Mouse (Mus musculus) CH12.LX (cell line): ENCODE data around the gene Pla2g4a. TPM values are rescaled to one million over a fixed set of nuclear protein-coding genes. Genes with fewer than 3 reads are reported as not detected.

Experiments
- DNase-seq: peaks from one replicate; pipeline ENCODE4 v3.0.0-alpha.2; 2013; ENCODE audit errors: extremely low read depth
- H3K27ac ChIP-seq: 2 replicates; pipeline ENCODE4 v1.5.1; 2012; ENCODE audit warnings: low read depth, mild to moderate bottlenecking, control low read depth, moderate library complexity; ENCODE audit not compliant: insufficient read depth
- H3K27me3 ChIP-seq: replicated peaks from 2 replicates; pipeline ENCODE3; 2012; ENCODE audit warnings: inconsistent platforms
- H3K36me3 ChIP-seq, 2 experiments: replicated peaks in 1 of 2; 2 replicates each; pipeline versions ENCODE3 to v1.6.1; 2012; ENCODE audit warnings: inconsistent platforms in 1 of 2, low read length in 1 of 2, mild to moderate bottlenecking in 1 of 2, mixed read lengths in 1 of 2, moderate library complexity in 1 of 2; ENCODE audit not compliant: control insufficient read depth in 1 of 2, insufficient read depth in 1 of 2
- H3K4me1 ChIP-seq, 2 experiments: 2 replicates each; pipeline ENCODE4 v1.6.1; 2012; ENCODE audit warnings: inconsistent platforms in 1 of 2, moderate library complexity in 1 of 2; ENCODE audit not compliant: insufficient read depth in 2 of 2, control insufficient read depth in 1 of 2
- H3K4me2 ChIP-seq: 2 replicates; pipeline ENCODE4 v1.6.1; 2012; ENCODE audit warnings: low read depth, mild to moderate bottlenecking, control low read depth; ENCODE audit not compliant: poor library complexity, insufficient read depth, severe bottlenecking
- H3K4me3 ChIP-seq, 3 experiments: fragments of 150-350 bp in 1 of 3; sonication (generic) in 1 of 3; replicated peaks in 1 of 3; 2 replicates each; pipeline versions ENCODE3 to v1.5.1; 2011 to 2012; ENCODE audit warnings: low read depth in 2 of 3, low read length in 2 of 3, mild to moderate bottlenecking in 2 of 3, moderate library complexity in 2 of 3, control low read depth in 1 of 3, improper control_type of control experiment in 1 of 3, inconsistent platforms in 1 of 3, mixed read lengths in 1 of 3; ENCODE audit not compliant: poor library complexity in 1 of 3
- H3K79me2 ChIP-seq: replicated peaks from 2 replicates; pipeline ENCODE4 v1.6.1; 2012; ENCODE audit warnings: mild to moderate bottlenecking, moderate library complexity; ENCODE audit not compliant: control insufficient read depth, poor library complexity, insufficient read depth, severe bottlenecking; ENCODE audit errors: extremely low read depth
- H3K9ac ChIP-seq: 2 replicates; pipeline ENCODE4 v1.6.1; 2012; ENCODE audit warnings: low read depth, mild to moderate bottlenecking, control low read depth, moderate library complexity; ENCODE audit not compliant: insufficient read depth
- H3K9me3 ChIP-seq: replicated peaks from 2 replicates; pipeline ENCODE3; 2012; ENCODE audit warnings: low read length, inconsistent platforms, mixed read lengths
- BHLHE40 ChIP-seq: IDR thresholded peaks from 2 replicates; pipeline ENCODE4 v1.6.1; 2011; ENCODE audit warnings: mild to moderate bottlenecking, low read depth, low read length, improper control_type of control experiment
- CHD1 ChIP-seq: IDR thresholded peaks from 2 replicates; pipeline ENCODE4 v1.6.1; 2012; ENCODE audit warnings: low read depth, low read length, improper control_type of control experiment, inconsistent platforms
- CHD2 ChIP-seq: IDR thresholded peaks from 2 replicates; pipeline ENCODE4 v1.6.1; 2011; ENCODE audit warnings: low read length, improper control_type of control experiment
- E2F4 ChIP-seq: IDR thresholded peaks from 2 replicates; pipeline ENCODE4 v1.6.1; 2011; ENCODE audit warnings: low read depth, low read length, improper control_type of control experiment; ENCODE audit not compliant: insufficient replicate concordance
- ETS1 ChIP-seq: conservative IDR thresholded peaks from 2 replicates; pipeline ENCODE4 v1.6.1; 2012; ENCODE audit warnings: low read depth, mild to moderate bottlenecking, inconsistent platforms, low read length, improper control_type of control experiment, moderate library complexity
- HCFC1 ChIP-seq: IDR thresholded peaks from 2 replicates; pipeline ENCODE4 v1.6.1; 2012; ENCODE audit warnings: low read depth, mild to moderate bottlenecking, inconsistent platforms, low read length, improper control_type of control experiment
- JUN ChIP-seq: IDR thresholded peaks from 2 replicates; pipeline ENCODE4 v1.6.1; 2011; ENCODE audit warnings: low read depth, mild to moderate bottlenecking, low read length, improper control_type of control experiment, moderate library complexity; ENCODE audit not compliant: insufficient read depth
- JUND ChIP-seq: conservative IDR thresholded peaks from 2 replicates; pipeline ENCODE4 v1.6.1; 2011; ENCODE audit warnings: low read depth, low read length, improper control_type of control experiment
- KAT2A ChIP-seq: IDR thresholded peaks from 2 replicates; pipeline ENCODE4 v1.6.1; 2012; ENCODE audit warnings: low read length, improper control_type of control experiment, inconsistent platforms; ENCODE audit not compliant: insufficient replicate concordance
- MAFK ChIP-seq: IDR thresholded peaks from 2 replicates; pipeline ENCODE4 v1.6.1; 2011; ENCODE audit warnings: low read length, improper control_type of control experiment; ENCODE audit not compliant: insufficient replicate concordance
- MAX ChIP-seq: IDR thresholded peaks from 2 replicates; pipeline ENCODE4 v1.6.1; 2011; ENCODE audit warnings: low read length, improper control_type of control experiment
- MEF2A ChIP-seq: IDR thresholded peaks from 2 replicates; pipeline ENCODE4 v1.6.1; 2014; ENCODE audit warnings: low read depth, mild to moderate bottlenecking, inconsistent platforms, low read length, improper control_type of control experiment, borderline replicate concordance
- NELFE ChIP-seq: IDR thresholded peaks from 2 replicates; pipeline ENCODE4 v1.6.1; 2011; ENCODE audit warnings: low read depth, low read length, improper control_type of control experiment
- PAX5 ChIP-seq: IDR thresholded peaks from 2 replicates; pipeline ENCODE4 v1.6.1; 2012; ENCODE audit warnings: low read length, inconsistent platforms, mixed read lengths
- POLR2A ChIP-seq: IDR thresholded peaks from 2 replicates; pipeline ENCODE4 v1.6.1; 2011; ENCODE audit warnings: low read depth, mild to moderate bottlenecking, improper control_type of control experiment, low read length
- POLR2AphosphoS2 ChIP-seq: IDR thresholded peaks from 2 replicates; pipeline ENCODE4 v1.6.1; 2011; ENCODE audit warnings: low read depth, low read length, improper control_type of control experiment
- RCOR1 ChIP-seq: conservative IDR thresholded peaks from 2 replicates; pipeline ENCODE4 v1.6.1; 2012; ENCODE audit warnings: low read depth, mild to moderate bottlenecking, inconsistent platforms, low read length, improper control_type of control experiment
- SMC3 ChIP-seq: IDR thresholded peaks from 2 replicates; pipeline ENCODE4 v1.6.1; 2011; ENCODE audit warnings: low read depth, low read length, improper control_type of control experiment
- TBP ChIP-seq: conservative IDR thresholded peaks from 2 replicates; pipeline ENCODE4 v1.6.1; 2011; ENCODE audit warnings: low read depth, low read length, improper control_type of control experiment
- TCF12 ChIP-seq: IDR thresholded peaks from 2 replicates; pipeline ENCODE4 v1.6.1; 2014; ENCODE audit warnings: low read depth, mild to moderate bottlenecking, inconsistent platforms, low read length, improper control_type of control experiment
- USF1 ChIP-seq: IDR thresholded peaks from 2 replicates; pipeline ENCODE4 v1.6.1; 2014; ENCODE audit warnings: low read depth, mild to moderate bottlenecking, inconsistent platforms, low read length, improper control_type of control experiment
- USF2 ChIP-seq: conservative IDR thresholded peaks from 2 replicates; pipeline ENCODE4 v1.6.1; 2011; ENCODE audit warnings: low read depth, low read length, improper control_type of control experiment
- ZMIZ1 ChIP-seq: IDR thresholded peaks from 2 replicates; pipeline ENCODE4 v1.6.1; 2012; ENCODE audit warnings: low read depth, mild to moderate bottlenecking, inconsistent platforms, low read length, improper control_type of control experiment
- dilution Hi-C: fragments of 300-500 bp; cut with MboI; formaldehyde crosslinking; loops from 2 replicates; pipeline ENCODE4 v1.14.3; 2020; ENCODE audit warnings: low sequenced_read_pairs; ENCODE audit not compliant: extremely low pct_unique_long_range_greater_than_20kb, extremely low pct_ligation_motif_present
- in situ Hi-C: fragments of 300-500 bp; cut with MboI; formaldehyde crosslinking; loops from 3 replicates; pipeline ENCODE4 v1.14.3; 2019; ENCODE audit warnings: low sequenced_read_pairs, low pct_ligation_motif_present, low pct_unique_long_range_greater_than_20kb, mixed read lengths
- polyA plus RNA-seq: library from polyadenylated mRNA; unstranded; fragments of >175 nt; gene quantifications from 2 replicates; pipeline ENCODE4 v1.2.1, GENCODE M21; 2012; ENCODE audit warnings: low read depth; ENCODE audit not compliant: insufficient read length
- total RNA-seq, 2 experiments: library from RNA; depleted of rRNA; stranded (reverse); fragments of 300-350 nt in 1 of 2; fragments of >200 nt in 1 of 2; gene quantifications; 2 replicates each; pipeline ENCODE4 v1.2.3; 2012 to 2014

Gene Pla2g4a
- total and polyA plus RNA-seq, 3 experiments, result 3.2 to 15.6 (median 3.5) TPM

DNA sequence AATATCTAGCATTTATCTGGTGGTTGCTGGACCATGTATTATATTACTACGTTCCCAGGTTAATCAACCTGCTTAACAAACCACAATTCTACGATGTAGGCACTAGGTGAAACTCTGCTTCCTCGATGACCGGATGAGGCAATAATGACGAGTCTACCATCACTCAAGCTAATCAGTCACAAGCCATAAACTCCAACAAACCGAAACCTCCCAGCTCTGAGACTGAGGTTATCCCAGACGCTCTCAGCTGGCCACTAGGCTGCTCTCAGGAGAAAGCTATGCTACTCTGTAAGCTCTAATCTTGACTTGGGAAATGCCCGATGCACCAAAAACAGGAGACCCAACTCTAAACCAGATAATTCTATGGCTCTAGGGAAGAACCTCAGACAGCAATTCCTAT, 66.2 kb downstream of the Pla2g4a start:
- dilution Hi-C loops (no loop called here), in situ Hi-C loops (no loop called here)
- DNase-seq, result no peak
- Histone ChIP-seq H3K79me2 (no peaks in the 10 kb centered on the region), H3K27me3 (no peaks in the 10 kb centered on the region), H3K9me3 (no peaks in the 10 kb centered on the region), H3K4me3 (no peak overlapping the region), H3K4me1 (peaks cover 0 to 6% of the 10 kb centered on the region in 2 experiments; a peak in 2 of 4 replicates), H3K4me2 (no peak overlapping the region), H3K27ac (no peak overlapping the region), H3K9ac (no peak overlapping the region), H3K36me3 (peaks cover 0 to 5% of the 10 kb centered on the region in 2 experiments)
- TF ChIP-seq CHD2, result no peak
- no peak for TF ChIP-seq RCOR1
- no peak for TF ChIP-seq SMC3

DNA sequence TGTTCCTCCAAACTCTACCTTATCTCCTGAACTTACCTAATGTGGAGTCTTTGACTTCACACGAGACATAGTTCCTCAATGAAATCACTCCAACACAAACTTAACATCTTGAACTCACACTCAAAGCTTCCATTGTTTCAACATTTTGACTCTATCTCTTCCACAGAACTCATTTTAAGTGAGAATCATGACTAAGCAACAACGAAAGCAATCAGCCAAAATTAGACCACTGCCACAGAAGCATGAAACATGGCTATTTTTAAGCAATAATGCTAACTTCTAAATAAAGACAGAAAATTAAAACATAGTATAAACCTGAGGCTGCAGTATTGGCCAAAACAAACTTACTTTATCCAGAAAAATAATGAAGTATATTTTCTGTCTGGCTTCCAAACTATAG, 67.2 kb downstream of the Pla2g4a start:
- TF ChIP-seq HCFC1 (no peak), ETS1 (no peak), MAX (no peak), TCF12 (no peak), PAX5 (no peak), JUND (no peak), POLR2A (no peak), USF1 (no peak)
- dilution Hi-C loops (no loop called here), in situ Hi-C loops (no loop called here)
- Histone ChIP-seq H3K27me3 (no peaks in the 10 kb centered on the region), H3K4me3 (no peak overlapping the region), H3K36me3 (peaks cover 0 to 2% of the 10 kb centered on the region in 2 experiments), H3K9me3 (no peaks in the 10 kb centered on the region), H3K9ac (no peak overlapping the region), H3K27ac (no peak overlapping the region), H3K4me1 (peaks cover 0 to 6% of the 10 kb centered on the region in 2 experiments; a peak in 2 of 4 replicates), H3K4me2 (no peak overlapping the region), H3K79me2 (no peaks in the 10 kb centered on the region)
- no peak for DNase-seq

DNA sequence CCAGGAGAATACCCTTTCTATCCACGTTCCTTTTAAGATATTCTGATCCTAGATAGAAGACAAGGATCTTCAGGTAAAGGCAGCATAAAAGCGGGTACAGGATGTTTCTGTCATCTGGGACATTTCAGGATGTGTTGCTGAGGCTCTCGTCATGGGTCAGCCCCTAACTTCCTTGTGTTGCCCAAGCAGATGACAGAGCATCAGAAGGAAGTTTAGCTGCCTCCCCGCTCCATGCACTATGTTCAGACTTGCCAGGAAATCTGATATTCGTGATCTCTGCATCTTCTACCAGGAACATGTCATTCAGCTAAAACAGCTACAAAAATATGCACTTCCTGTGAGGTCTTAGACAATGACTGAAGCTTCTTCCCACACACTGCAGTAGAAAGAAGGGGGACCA, 70.0 kb downstream of the Pla2g4a start:
- no peak overlapping the region for H3K4me2 ChIP-seq
- H3K9me3 ChIP-seq, result no peaks in the 10 kb centered on the region
- no peaks in the 10 kb centered on the region for H3K79me2 ChIP-seq
- in situ Hi-C loops, result no loop called here
- H3K27ac ChIP-seq, result no peak overlapping the region
- dilution Hi-C loops, result no loop called here
- no peak for TF ChIP-seq MAFK
- TF ChIP-seq SMC3, result no peak
- no peak for TF ChIP-seq BHLHE40
- no peak for TF ChIP-seq RCOR1
- no peak for TF ChIP-seq MEF2A
- no peak for TF ChIP-seq NELFE
- no peak for TF ChIP-seq JUND
- TF ChIP-seq JUN, result no peak
- no peak for TF ChIP-seq E2F4
- no peak for TF ChIP-seq USF2
- TF ChIP-seq CHD1, result no peak
- TF ChIP-seq PAX5, result no peak
- no peak for TF ChIP-seq POLR2AphosphoS2
- no peak for TF ChIP-seq KAT2A
- no peak for TF ChIP-seq TBP
- TF ChIP-seq ZMIZ1, result no peak
- no peak overlapping the region for H3K4me3 ChIP-seq
- H3K4me1 ChIP-seq, result peaks cover 0 to 6% of the 10 kb centered on the region in 2 experiments; a peak in 2 of 4 replicates
- H3K9ac ChIP-seq, result no peak overlapping the region
- no peaks in the 10 kb centered on the region for H3K27me3 ChIP-seq
- H3K36me3 ChIP-seq, result peaks cover 0 to 6% of the 10 kb centered on the region in 2 experiments
- DNase-seq, result no peak
